Mouse (Mus musculus) ES-CJ7 (cell line): ENCODE data around the gene Gcsh.

Experiments
- DNase-seq: peaks from one replicate; pipeline ENCODE4 v3.0.0; 2011; ENCODE audit warnings: low read depth, low spot score

The Gcsh gene

GRCm38 (mm10) chr8:116993095-116993867 is at the start of gene Gcsh:
Gene Gcsh (minus strand): TSS chr8:116993537.
- peak; percentile 100 for DNase-seq

GRCm38 (mm10) chr8:117039843-117040242 is 46.5 kb upstream of the Gcsh start:
- peak; percentile 31 for DNase-seq

GRCm38 (mm10) chr8:117037374-117037935 is 44.1 kb upstream of the Gcsh start:
- no peak for DNase-seq

GRCm38 (mm10) chr8:117033393-117033792 is 40.1 kb upstream of the Gcsh start:
- no peak for DNase-seq

- no peak for DNase-seq
Observed at GRCm38 (mm10) chr8:117032609-117033008, 39.3 kb upstream of the Gcsh start.

- no peak for DNase-seq
Observed at GRCm38 (mm10) chr8:117031476-117031875, 38.1 kb upstream of the Gcsh start.

GRCm38 (mm10) chr8:117028686-117029085 is 35.3 kb upstream of the Gcsh start:
- DNase-seq, result no peak

GRCm38 (mm10) chr8:117027601-117028000 is 34.3 kb upstream of the Gcsh start:
- DNase-seq, result no peak

- DNase-seq, result no peak
Observed at GRCm38 (mm10) chr8:117022297-117022993, 29.1 kb upstream of the Gcsh start.

GRCm38 (mm10) chr8:117019323-117020275 is 26.3 kb upstream of the Gcsh start:
- no peak for DNase-seq

- DNase-seq, result peak; percentile 42
Observed at GRCm38 (mm10) chr8:117017896-117018295, 24.6 kb upstream of the Gcsh start.

GRCm38 (mm10) chr8:117017006-117017405 is 23.7 kb upstream of the Gcsh start:
- peak; percentile 95 for DNase-seq

- DNase-seq, result peak; percentile 54
Observed at GRCm38 (mm10) chr8:117015670-117016069, 22.3 kb upstream of the Gcsh start.

GRCm38 (mm10) chr8:117011366-117011765 is 18.0 kb upstream of the Gcsh start:
- DNase-seq, result no peak

- peak; percentile 28 for DNase-seq
Observed at GRCm38 (mm10) chr8:116994016-116994716, 829 bp upstream of the Gcsh start.

- DNase-seq, result no peak
Observed at GRCm38 (mm10) chr8:116992176-116992971, 963 bp downstream of the Gcsh start.

GRCm38 (mm10) chr8:116991241-116991640 is 2.1 kb downstream of the Gcsh start:
- DNase-seq, result no peak

- DNase-seq, result peak; percentile 70
Observed at GRCm38 (mm10) chr8:116989842-116990241, 3.5 kb downstream of the Gcsh start.

GRCm38 (mm10) chr8:116980117-116980516 is 13.2 kb downstream of the Gcsh start:
- peak; percentile 82 for DNase-seq
